Mouse (Mus musculus) liver, adult 2 months (tissue): ENCODE measurements around the gene Wdr17.

Experiments used
- CTCF ChIP-seq: fragments of 200-500 bp; IDR thresholded peaks from 2 replicates; pipeline ENCODE4 v1.5.1; 2011; ENCODE audit warnings: low read depth, low read length, control low read depth
- POLR2A ChIP-seq: fragments of 200-500 bp; IDR thresholded peaks from 2 replicates; pipeline ENCODE4 v1.6.1; 2011; ENCODE audit warnings: low read length, control low read depth; ENCODE audit not compliant: insufficient read depth; ENCODE audit errors: extremely low read depth

DNA sequence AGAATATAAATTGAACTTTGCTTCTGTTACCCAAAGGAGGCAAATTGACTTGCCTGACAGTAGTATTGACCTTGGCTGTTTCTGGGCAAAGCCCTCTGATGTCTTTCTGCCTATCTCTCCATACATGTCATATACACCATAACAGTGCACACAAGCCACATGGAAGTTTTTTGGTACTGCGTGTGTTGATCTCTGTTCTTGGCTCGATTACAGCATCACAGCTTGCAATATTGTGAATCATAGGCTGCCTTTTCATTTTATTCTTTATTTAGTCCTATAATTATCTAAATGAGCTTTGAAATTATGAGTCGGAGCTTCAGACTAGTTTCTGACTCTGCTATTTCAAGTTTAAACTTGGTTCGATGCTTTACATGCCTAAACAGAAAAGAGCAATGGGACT, 10.5 kb downstream of the Wdr17 start:
- no peak for TF ChIP-seq CTCF
- no peak for TF ChIP-seq POLR2A
